Mouse (Mus musculus) MEL-GATA-1-ER (cell line): Measurements from ENCODE around the gene Fsd1l.

Experiments
- DNase-seq: peaks from one replicate; pipeline ENCODE4 v3.0.0-alpha.2; 2012; ENCODE audit warnings: low read depth; ENCODE audit errors: extremely low read depth

Gene Fsd1l

GRCm38 (mm10) chr4:53631316-53632010 lies at the start of gene Fsd1l:
Fsd1l (plus strand) TSS chr4:53631471.
- no peak for DNase-seq

- DNase-seq = no peak
Measured at GRCm38 (mm10) chr4:53587676-53588075, 43.6 kb upstream of the Fsd1l start.

- no peak for DNase-seq
Measured at GRCm38 (mm10) chr4:53588936-53589335, 42.3 kb upstream of the Fsd1l start.

- no peak for DNase-seq
Measured at GRCm38 (mm10) chr4:53589466-53589865, 41.8 kb upstream of the Fsd1l start.

- no peak for DNase-seq
Measured at GRCm38 (mm10) chr4:53590163-53590562, 41.1 kb upstream of the Fsd1l start.

- no peak for DNase-seq
Measured at GRCm38 (mm10) chr4:53590691-53591447, 40.4 kb upstream of the Fsd1l start.

GRCm38 (mm10) chr4:53591536-53591935 lies 39.7 kb upstream of the Fsd1l start:
- DNase-seq = no peak

GRCm38 (mm10) chr4:53591941-53592340 lies 39.3 kb upstream of the Fsd1l start:
- no peak for DNase-seq

- DNase-seq = no peak
Measured at GRCm38 (mm10) chr4:53592386-53592785, 38.9 kb upstream of the Fsd1l start.

- peak; percentile 53 for DNase-seq
Measured at GRCm38 (mm10) chr4:53594204-53594603, 37.1 kb upstream of the Fsd1l start.

GRCm38 (mm10) chr4:53595246-53596062 lies 35.8 kb upstream of the Fsd1l start:
- DNase-seq = no peak

GRCm38 (mm10) chr4:53596063-53596895 lies 35.0 kb upstream of the Fsd1l start:
- no peak for DNase-seq

GRCm38 (mm10) chr4:53600462-53600861 lies 30.8 kb upstream of the Fsd1l start:
- DNase-seq = peak; percentile 34

GRCm38 (mm10) chr4:53614576-53615225 lies 16.6 kb upstream of the Fsd1l start:
- DNase-seq = no peak

- no peak for DNase-seq
Measured at GRCm38 (mm10) chr4:53617968-53618367, 13.3 kb upstream of the Fsd1l start.

- DNase-seq = no peak
Measured at GRCm38 (mm10) chr4:53620104-53620503, 11.2 kb upstream of the Fsd1l start.

- DNase-seq = no peak
Measured at GRCm38 (mm10) chr4:53621084-53621483, 10.2 kb upstream of the Fsd1l start.

- no peak for DNase-seq
Measured at GRCm38 (mm10) chr4:53621490-53621889, 9.8 kb upstream of the Fsd1l start.

- DNase-seq = no peak
Measured at GRCm38 (mm10) chr4:53623711-53624110, 7.6 kb upstream of the Fsd1l start.

GRCm38 (mm10) chr4:53624816-53625215 lies 6.5 kb upstream of the Fsd1l start:
- no peak for DNase-seq

- no peak for DNase-seq
Measured at GRCm38 (mm10) chr4:53625263-53625662, 6.0 kb upstream of the Fsd1l start.
